Mouse (Mus musculus): ENCODE measurements at regions not wholly inside any gene's neighbourhood (a gene's known extent, or its start where the extent isn't known, plus 50 kb on each side); places are given as distances from the start of the nearest gene placed in this dataset.

DNA sequence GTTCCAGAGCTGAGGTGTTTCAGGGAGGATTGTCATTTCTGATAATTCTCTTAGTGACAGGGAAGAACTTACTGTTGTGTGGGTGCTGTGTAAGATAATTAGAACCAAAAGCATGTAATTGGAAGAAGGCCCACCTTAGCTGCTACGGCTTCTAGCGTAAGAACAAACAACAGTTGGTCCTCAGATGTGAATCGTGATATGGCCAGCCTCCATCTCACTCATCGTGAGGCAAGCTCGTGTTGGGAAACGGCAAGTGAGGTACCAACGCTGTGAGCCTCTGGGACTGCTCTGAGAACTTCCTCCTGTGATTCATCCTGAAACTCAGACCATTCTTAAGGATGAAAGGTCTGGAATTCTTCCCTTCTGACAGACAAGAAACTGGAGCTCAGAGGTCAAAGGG, 150.0 kb upstream of the Thumpd2 start:
- TF ChIP-seq CTCF (IDR thresholded peaks at IDR 0.05; ENCODE audit: low read depth) (no peak), EP300 (IDR thresholded peaks at IDR 0.05; ENCODE audit: low read depth) (no peak)

Data from liver, embryonic 14.5 days (tissue).